Mouse (Mus musculus) C2C12 (cell line): ENCODE measurements around the gene Tmem117.

ENCODE experiments used
- CTCF ChIP-seq: IDR thresholded peaks from one replicate; pipeline ENCODE4 v1.5.1; 2011; ENCODE audit not compliant: control insufficient read depth, insufficient read depth, insufficient read length
- FOSL1 ChIP-seq: IDR thresholded peaks from one replicate; pipeline ENCODE4 v1.8.0; 2011; ENCODE audit warnings: mild to moderate bottlenecking, low read length; ENCODE audit not compliant: poor library complexity, insufficient read depth, severe bottlenecking
- MAX ChIP-seq: IDR thresholded peaks from one replicate; pipeline ENCODE4 v1.6.1; 2011; ENCODE audit warnings: mild to moderate bottlenecking, control low read depth
- MYOD1 ChIP-seq: IDR thresholded peaks from one replicate; pipeline ENCODE4 v1.6.1; 2011; ENCODE audit warnings: low read depth; ENCODE audit not compliant: control insufficient read depth, insufficient read length
- MYOG ChIP-seq: IDR thresholded peaks from one replicate; pipeline ENCODE4 v1.6.1; 2011; ENCODE audit not compliant: control insufficient read depth, insufficient read length; ENCODE audit errors: extremely low read depth
- USF1 ChIP-seq: IDR thresholded peaks from one replicate; pipeline ENCODE4 v1.6.1; 2011; ENCODE audit warnings: low read depth, mild to moderate bottlenecking, control low read depth, moderate library complexity

DNA sequence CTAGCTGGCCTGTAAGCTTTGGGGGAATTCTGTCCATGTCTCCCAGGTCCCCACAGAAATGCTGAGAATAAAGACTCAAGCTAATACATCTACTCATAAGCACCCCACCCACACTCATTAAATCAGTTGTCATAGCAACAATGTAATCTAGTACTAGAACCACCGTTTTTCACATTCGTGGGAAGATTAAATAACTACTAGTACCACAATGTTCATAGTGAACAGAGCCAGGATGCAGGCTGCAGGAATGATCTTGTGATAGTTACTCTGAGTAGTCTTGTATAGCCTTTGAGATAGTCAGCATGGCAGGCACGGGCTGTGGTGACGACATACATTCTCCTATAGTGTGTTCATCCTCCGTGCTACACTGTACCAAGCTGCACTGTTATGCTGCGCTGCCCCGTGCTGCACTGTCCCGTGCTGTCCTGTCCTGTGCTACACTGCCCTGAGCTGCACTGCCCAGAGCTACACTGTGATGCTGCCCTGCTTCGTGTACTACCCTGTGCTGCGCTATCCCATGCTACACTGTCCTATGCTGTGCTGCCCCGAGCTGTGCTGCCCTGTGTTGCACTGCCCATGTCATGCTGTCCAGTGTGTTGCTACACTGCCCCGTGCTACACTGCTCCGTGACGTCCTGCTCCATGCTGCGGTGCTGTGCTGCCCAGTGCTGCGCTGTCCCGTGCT, 507.0 kb downstream of the Tmem117 start:
- TF ChIP-seq USF1: no peak
- no peak for TF ChIP-seq CTCF
- no peak for TF ChIP-seq MYOD1
- TF ChIP-seq MYOG: no peak
- no peak for TF ChIP-seq FOSL1
- TF ChIP-seq MAX: no peak
